Mouse (Mus musculus) megakaryocyte, embryonic 14.5 days (primary cell): Measurements from ENCODE around the gene Tbc1d8.

Experiments
- FLI1 ChIP-seq: IDR thresholded peaks from 2 replicates; pipeline ENCODE4 v1.6.1; 2012; ENCODE audit warnings: low read length, inconsistent platforms, mixed read lengths
- GATA1 ChIP-seq: IDR thresholded peaks from 3 replicates; pipeline ENCODE4 v1.6.1; 2012; ENCODE audit warnings: mixed read lengths, low read length, inconsistent platforms, borderline replicate concordance

GRCm38 (mm10) chr1:39448238-39448637, 30.3 kb downstream of the Tbc1d8 start:
- TF ChIP-seq GATA1: no peak
- TF ChIP-seq FLI1: no peak
